Mouse (Mus musculus) ES-E14 (cell line): ENCODE results near the gene Kcnq5.

ENCODE experiments used
- HCFC1 ChIP-seq: IDR thresholded peaks from 2 replicates; pipeline ENCODE4 v1.6.1; 2012; ENCODE audit warnings: low read length, inconsistent platforms, borderline replicate concordance; ENCODE audit not compliant: insufficient read depth
- ZNF384 ChIP-seq: IDR thresholded peaks from 2 replicates; pipeline ENCODE4 v1.6.1; 2012; ENCODE audit warnings: low read depth, low read length, inconsistent platforms

GRCm38 (mm10) chr1:21714816-21715215 is 246.9 kb downstream of the Kcnq5 start:
- TF ChIP-seq ZNF384, result no peak
- TF ChIP-seq HCFC1, result no peak
